Mouse (Mus musculus): ENCODE data around the gene Lhfp. TPM values are rescaled to one million over a fixed set of nuclear protein-coding genes. Genes with fewer than 3 reads are reported as not detected.

Lhfp gene
- polyA plus RNA-seq, 1 experiment: 17.8 TPM

DNA sequence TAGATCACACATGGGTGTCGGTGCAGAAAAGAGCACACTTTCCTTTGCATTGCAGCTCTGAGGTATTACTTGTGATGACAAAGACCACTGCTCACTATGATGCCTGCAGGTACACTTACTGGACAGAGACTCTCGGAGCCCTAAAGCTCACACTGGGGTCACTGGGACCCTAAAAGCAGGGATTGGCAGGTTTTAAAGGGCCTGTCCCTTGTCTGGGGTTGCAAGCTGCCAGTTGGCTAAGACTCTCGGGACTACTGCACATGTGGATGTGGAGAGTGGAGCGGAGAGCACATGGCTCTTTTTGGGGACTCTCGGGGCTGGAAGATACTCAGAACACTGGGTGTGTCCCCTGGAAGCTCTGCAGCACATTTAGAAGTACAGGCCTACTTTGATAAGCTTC lies 182.8 kb downstream of the Lhfp start:
- no peaks in the 10 kb centered on the region for H3K27me3 ChIP-seq (ENCODE audit: control insufficient read depth, insufficient read depth, insufficient read length)
- no peak overlapping the region for H3K4me2 ChIP-seq (ENCODE audit: low read depth)
- no peak overlapping the region for H3ac ChIP-seq (ENCODE audit: control insufficient read depth, insufficient read length)
- no peak overlapping the region for H3K4me3 ChIP-seq
- no peaks in the 10 kb centered on the region for H3K36me3 ChIP-seq (ENCODE audit: control insufficient read depth, insufficient read depth)
- no peaks in the 10 kb centered on the region for H3K79me2 ChIP-seq (ENCODE audit: control insufficient read depth, insufficient read depth)
- TF ChIP-seq TCF12 (IDR thresholded peaks at IDR 0.05; ENCODE audit: insufficient read depth, poor library complexity, severe bottlenecking) (no peak), CEBPB (IDR thresholded peaks at IDR 0.05; ENCODE audit: insufficient read depth, poor library complexity, severe bottlenecking) (no peak), POLR2AphosphoS2 (IDR thresholded peaks at IDR 0.05; ENCODE audit: insufficient read length, low read depth) (no peak), MYOG (IDR thresholded peaks at IDR 0.05; ENCODE audit: control insufficient read depth in 1 of 3, insufficient read depth in 1 of 3, insufficient read length in 2 of 3, low read depth in 2 of 3) (no peak), USF1 (IDR thresholded peaks at IDR 0.05; ENCODE audit: low read depth) (no peak), REST (IDR thresholded peaks at IDR 0.05; ENCODE audit: insufficient read depth, insufficient read length) (no peak), POLR2A (IDR thresholded peaks at IDR 0.05; ENCODE audit: insufficient read length, low read depth) (no peak), MYOD1 (IDR thresholded peaks at IDR 0.05; ENCODE audit: control insufficient read depth in 1 of 3, insufficient read length in 2 of 3, low read depth in 2 of 3) (no peak)

DNA sequence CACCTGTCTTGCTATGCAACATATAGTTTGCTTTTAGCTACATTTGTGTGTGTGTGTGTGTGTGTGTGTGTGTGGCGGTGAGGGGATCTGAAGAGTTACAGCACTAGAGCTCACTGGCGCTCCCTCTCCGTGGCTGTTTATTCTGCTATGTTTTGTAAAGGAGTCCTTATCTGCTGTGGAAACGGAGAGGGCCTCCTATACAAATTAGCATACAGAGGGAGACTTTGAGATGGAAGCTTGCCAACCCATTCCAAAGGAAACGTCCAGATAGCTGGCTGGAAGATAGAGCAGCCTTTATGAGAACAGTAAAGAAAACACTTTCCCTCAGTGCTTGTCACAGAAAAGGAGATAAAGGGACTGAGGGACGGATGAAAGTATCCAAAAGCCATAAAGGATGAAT lies 184.4 kb downstream of the Lhfp start:
- Histone ChIP-seq H3K27me3 (ENCODE audit: control insufficient read depth, insufficient read depth, insufficient read length) (no peaks in the 10 kb centered on the region), H3K36me3 (ENCODE audit: control insufficient read depth, insufficient read depth) (no peaks in the 10 kb centered on the region), H3ac (ENCODE audit: control insufficient read depth, insufficient read length) (no peak overlapping the region), H3K4me3 (no peak overlapping the region), H3K4me2 (ENCODE audit: low read depth) (no peak overlapping the region), H3K79me2 (ENCODE audit: control insufficient read depth, insufficient read depth) (no peaks in the 10 kb centered on the region)
- no peak for TF ChIP-seq TCF3 (IDR thresholded peaks at IDR 0.05; ENCODE audit: insufficient read length, low read depth)
- no peak for TF ChIP-seq SRF (IDR thresholded peaks at IDR 0.05; ENCODE audit: control insufficient read depth, insufficient read length, low read depth)
- TF ChIP-seq REST (IDR thresholded peaks at IDR 0.05; ENCODE audit: insufficient read depth, insufficient read length): no peak
- no peak for TF ChIP-seq POLR2A (IDR thresholded peaks at IDR 0.05; ENCODE audit: insufficient read length, low read depth)
- TF ChIP-seq MYOG (IDR thresholded peaks at IDR 0.05; ENCODE audit: control insufficient read depth in 1 of 3, insufficient read depth in 1 of 3, insufficient read length in 2 of 3, low read depth in 2 of 3): no peak
- no peak for TF ChIP-seq E2F4 (IDR thresholded peaks at IDR 0.05; ENCODE audit: insufficient read depth)
- TF ChIP-seq TCF12 (IDR thresholded peaks at IDR 0.05; ENCODE audit: insufficient read depth, poor library complexity, severe bottlenecking): no peak
- TF ChIP-seq MYOD1 (IDR thresholded peaks at IDR 0.05; ENCODE audit: control insufficient read depth in 1 of 3, insufficient read length in 2 of 3, low read depth in 2 of 3): no peak
- no peak for TF ChIP-seq POLR2AphosphoS2 (IDR thresholded peaks at IDR 0.05; ENCODE audit: insufficient read length, low read depth)
- no peak for TF ChIP-seq USF1 (IDR thresholded peaks at IDR 0.05; ENCODE audit: low read depth)
- no peak for TF ChIP-seq CEBPB (IDR thresholded peaks at IDR 0.05; ENCODE audit: insufficient read depth, poor library complexity, severe bottlenecking)
- TF ChIP-seq MAX (IDR thresholded peaks at IDR 0.05; ENCODE audit: low read depth): no peak

DNA sequence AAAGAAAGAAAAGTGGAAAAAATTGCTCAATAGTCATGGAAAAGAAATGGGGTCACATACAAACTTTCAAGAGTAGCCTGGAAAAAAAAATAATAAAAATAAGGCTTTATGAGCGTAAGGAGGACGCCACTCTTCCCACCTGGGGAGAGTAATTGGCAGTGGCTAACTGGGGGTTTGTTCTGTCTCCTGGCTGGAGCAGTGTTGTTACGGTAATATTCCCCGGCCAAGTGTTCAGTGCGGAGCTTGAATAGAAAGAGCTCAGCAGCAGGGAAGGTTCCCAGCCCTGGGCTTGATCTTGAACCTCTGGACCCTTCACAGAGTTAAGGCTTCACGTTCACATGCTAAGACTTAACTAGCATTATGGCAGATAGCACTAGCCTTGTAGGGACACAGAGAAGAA lies 184.9 kb downstream of the Lhfp start:
- TF ChIP-seq MYOG (IDR thresholded peaks at IDR 0.05; ENCODE audit: control insufficient read depth in 1 of 3, insufficient read depth in 1 of 3, insufficient read length in 2 of 3, low read depth in 2 of 3) (no peak), CEBPB (IDR thresholded peaks at IDR 0.05; ENCODE audit: insufficient read depth, poor library complexity, severe bottlenecking) (no peak)
- no peaks in the 10 kb centered on the region for H3K79me2 ChIP-seq (ENCODE audit: control insufficient read depth, insufficient read depth)
- H3K36me3 ChIP-seq (ENCODE audit: control insufficient read depth, insufficient read depth): no peaks in the 10 kb centered on the region
- no peak overlapping the region for H3K4me3 ChIP-seq
- H3K4me2 ChIP-seq (ENCODE audit: low read depth): no peak overlapping the region
- H3ac ChIP-seq (ENCODE audit: control insufficient read depth, insufficient read length): no peak overlapping the region
- no peaks in the 10 kb centered on the region for H3K27me3 ChIP-seq (ENCODE audit: control insufficient read depth, insufficient read depth, insufficient read length)

DNA sequence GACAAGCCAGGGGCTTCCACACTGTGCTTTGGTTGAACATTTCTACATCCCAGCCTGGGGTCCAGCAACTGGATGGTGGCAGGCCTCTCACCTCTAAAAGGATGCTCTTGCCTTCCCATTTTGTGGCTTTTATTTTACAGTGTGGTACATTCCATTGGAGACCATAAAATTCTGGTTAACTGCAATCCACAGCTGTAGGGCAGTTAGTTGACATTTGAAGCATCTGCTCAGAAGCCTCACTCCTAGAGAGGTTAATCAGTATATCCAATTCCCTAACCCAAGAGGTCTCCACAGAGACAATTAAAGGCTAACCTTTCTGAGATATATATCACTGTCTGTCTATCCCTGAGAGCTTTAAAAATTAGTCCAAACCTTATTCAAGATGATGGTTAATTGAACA lies 186.5 kb downstream of the Lhfp start:
- no peak overlapping the region for H3K4me3 ChIP-seq
- H3K79me2 ChIP-seq (ENCODE audit: control insufficient read depth, insufficient read depth): no peaks in the 10 kb centered on the region
- peaks cover 4% of the 10 kb centered on the region for H3K36me3 ChIP-seq (ENCODE audit: control insufficient read depth, insufficient read depth)
- H3K4me2 ChIP-seq (ENCODE audit: low read depth): no peak overlapping the region
- H3ac ChIP-seq (ENCODE audit: control insufficient read depth, insufficient read length): no peak overlapping the region
- TF ChIP-seq MAX (IDR thresholded peaks at IDR 0.05; ENCODE audit: low read depth) (no peak), E2F4 (IDR thresholded peaks at IDR 0.05; ENCODE audit: insufficient read depth) (no peak), POLR2A (IDR thresholded peaks at IDR 0.05; ENCODE audit: insufficient read length, low read depth) (no peak), MYOD1 (IDR thresholded peaks at IDR 0.05; ENCODE audit: control insufficient read depth in 1 of 3, insufficient read length in 2 of 3, low read depth in 2 of 3) (peak in 2 of 3 experiments; percentile 58 to 72), POLR2AphosphoS2 (IDR thresholded peaks at IDR 0.05; ENCODE audit: insufficient read length, low read depth) (no peak), TCF12 (IDR thresholded peaks at IDR 0.05; ENCODE audit: insufficient read depth, poor library complexity, severe bottlenecking) (peak; percentile 25), TCF3 (IDR thresholded peaks at IDR 0.05; ENCODE audit: insufficient read length, low read depth) (no peak), SRF (IDR thresholded peaks at IDR 0.05; ENCODE audit: control insufficient read depth, insufficient read length, low read depth) (no peak), CEBPB (IDR thresholded peaks at IDR 0.05; ENCODE audit: insufficient read depth, poor library complexity, severe bottlenecking) (no peak)
- H3K27me3 ChIP-seq (ENCODE audit: control insufficient read depth, insufficient read depth, insufficient read length): no peaks in the 10 kb centered on the region

DNA sequence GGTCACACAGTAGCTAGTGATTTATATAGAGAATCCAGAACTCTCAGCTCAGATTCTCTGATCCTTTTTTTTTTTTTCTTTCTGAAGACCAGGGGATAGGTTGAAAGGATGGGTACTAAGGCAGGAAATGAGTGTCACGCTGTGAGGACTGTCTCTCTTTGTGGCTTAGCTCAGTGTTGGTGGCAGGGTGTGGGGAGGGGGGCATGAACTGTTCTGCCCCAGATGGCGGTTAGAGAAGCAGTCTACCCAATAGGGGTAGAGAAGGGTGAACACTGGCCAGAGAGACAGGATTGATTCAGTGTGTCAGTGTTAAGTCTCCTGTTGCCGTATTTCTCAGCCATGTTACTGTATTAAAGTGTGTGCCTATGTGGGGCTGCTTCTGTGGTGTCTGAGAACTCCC lies 189.2 kb downstream of the Lhfp start:
- H3K4me3 ChIP-seq: no peak overlapping the region

More for the DNA sequence above, 189.2 kb downstream of the Lhfp start:
- Histone ChIP-seq H3K4me2 (ENCODE audit: low read depth) (no peak overlapping the region), H3K79me2 (ENCODE audit: control insufficient read depth, insufficient read depth) (no peaks in the 10 kb centered on the region), H3ac (ENCODE audit: control insufficient read depth, insufficient read length) (no peak overlapping the region), H3K36me3 (ENCODE audit: control insufficient read depth, insufficient read depth) (peaks cover 4% of the 10 kb centered on the region), H3K27me3 (ENCODE audit: control insufficient read depth, insufficient read depth, insufficient read length) (no peaks in the 10 kb centered on the region)
- no peak for TF ChIP-seq REST (IDR thresholded peaks at IDR 0.05; ENCODE audit: insufficient read depth, insufficient read length)
- no peak for TF ChIP-seq USF1 (IDR thresholded peaks at IDR 0.05; ENCODE audit: low read depth)
- TF ChIP-seq MYOD1 (IDR thresholded peaks at IDR 0.05; ENCODE audit: control insufficient read depth in 1 of 3, insufficient read length in 2 of 3, low read depth in 2 of 3): no peak
- TF ChIP-seq POLR2AphosphoS2 (IDR thresholded peaks at IDR 0.05; ENCODE audit: insufficient read length, low read depth): no peak
- TF ChIP-seq CEBPB (IDR thresholded peaks at IDR 0.05; ENCODE audit: insufficient read depth, poor library complexity, severe bottlenecking): no peak
- TF ChIP-seq MYOG (IDR thresholded peaks at IDR 0.05; ENCODE audit: control insufficient read depth in 1 of 3, insufficient read depth in 1 of 3, insufficient read length in 2 of 3, low read depth in 2 of 3): no peak
- TF ChIP-seq MAX (IDR thresholded peaks at IDR 0.05; ENCODE audit: low read depth): no peak
- no peak for TF ChIP-seq E2F4 (IDR thresholded peaks at IDR 0.05; ENCODE audit: insufficient read depth)
- TF ChIP-seq SRF (IDR thresholded peaks at IDR 0.05; ENCODE audit: control insufficient read depth, insufficient read length, low read depth): no peak
- no peak for TF ChIP-seq TCF12 (IDR thresholded peaks at IDR 0.05; ENCODE audit: insufficient read depth, poor library complexity, severe bottlenecking)

Measured in myocyte (in vitro differentiated cells).